Mouse (Mus musculus) monocyte, adult 5-6 weeks (primary cell): ENCODE results near the gene Fgf11. TPM values are rescaled to one million over a fixed set of nuclear protein-coding genes. Genes with fewer than 3 reads are reported as not detected.

Experiments
- ATAC-seq: fragments of 153-309, 156-312 bp; replicated peaks from 2 replicates; pipeline ENCODE4 v1.8.0; 2017; ENCODE audit warnings: mild to moderate bottlenecking; ENCODE audit not compliant: low TSS enrichment, insufficient number of reproducible peaks, severe bottlenecking, poor library complexity, low FRiP score
- total RNA-seq: library from RNA; stranded (forward); fragments of 200-1000, 200-491, 200-594 nt; gene quantifications from 3 replicates; pipeline ENCODE4 v1.2.3, GENCODE M21; 2017

The Fgf11 gene
- total RNA-seq, 1 experiment from 2014 or later, result not detected

GRCm38 (mm10) chr11:69822080-69822479 is 20.4 kb upstream of the Fgf11 start, which contains the start of gene Spem1:
TSS of gene Spem1 (minus strand) at chr11:69822180.
- no peak for ATAC-seq

GRCm38 (mm10) chr11:69818871-69819270 is 17.2 kb upstream of the Fgf11 start:
- no peak for ATAC-seq

- no peak for ATAC-seq
Observed at GRCm38 (mm10) chr11:69818365-69818764, 16.7 kb upstream of the Fgf11 start, which contains the start of gene Spem2. TSS of gene Spem2 (minus strand) at chr11:69818465.

GRCm38 (mm10) chr11:69816520-69816919 is 14.9 kb upstream of the Fgf11 start:
- ATAC-seq, result no peak

GRCm38 (mm10) chr11:69815155-69815554 is 13.5 kb upstream of the Fgf11 start, which contains the start of gene Gm39566:
TSS of gene Gm39566 (minus strand) at chr11:69815298.
- no peak for ATAC-seq

GRCm38 (mm10) chr11:69810280-69810679 is 8.6 kb upstream of the Fgf11 start:
- no peak for ATAC-seq

GRCm38 (mm10) chr11:69807641-69808040 is 6.0 kb upstream of the Fgf11 start:
- ATAC-seq, result no peak

- no peak for ATAC-seq
Observed at GRCm38 (mm10) chr11:69806378-69806777, 4.7 kb upstream of the Fgf11 start.

GRCm38 (mm10) chr11:69804972-69805909 is 3.6 kb upstream of the Fgf11 start, which contains the start of gene Tmem102:
TSS of gene Tmem102 (minus strand) at chr11:69805624.
- ATAC-seq, result no peak

GRCm38 (mm10) chr11:69804652-69804940 is 2.9 kb upstream of the Fgf11 start:
- no peak for ATAC-seq

- ATAC-seq, result peak; percentile 36
Observed at GRCm38 (mm10) chr11:69803786-69804651, 2.4 kb upstream of the Fgf11 start.

- no peak for ATAC-seq
Observed at GRCm38 (mm10) chr11:69803328-69803727, 1.7 kb upstream of the Fgf11 start.

GRCm38 (mm10) chr11:69802648-69803105 is 1.0 kb upstream of the Fgf11 start:
- no peak for ATAC-seq

- ATAC-seq, result no peak
Observed at GRCm38 (mm10) chr11:69800392-69801197, 1.1 kb downstream of the Fgf11 start.

GRCm38 (mm10) chr11:69800138-69800391 is 1.6 kb downstream of the Fgf11 start:
- 0 out of 2 replicates have a peak, but pooled peaks have one; percentile 4 for ATAC-seq

- no peak for ATAC-seq
Observed at GRCm38 (mm10) chr11:69799394-69800137, 2.1 kb downstream of the Fgf11 start.

- ATAC-seq, result no peak
Observed at GRCm38 (mm10) chr11:69797924-69798323, 3.7 kb downstream of the Fgf11 start.

GRCm38 (mm10) chr11:69795983-69796435 is 5.6 kb downstream of the Fgf11 start:
- no peak for ATAC-seq
